Mouse (Mus musculus) adrenal gland, postnatal 25 days (tissue): ENCODE data around the gene Gm20747. TPM values are rescaled to one million over a fixed set of nuclear protein-coding genes. Genes with fewer than 3 reads are reported as not detected.
"Not testable (repeated sequence)": the region's sequence is repeated elsewhere in the genome, so short reads cannot be mapped to it uniquely, and the experiment has no call there.

Source experiments
- DNase-seq: peaks from one replicate; pipeline ENCODE4 v3.0.0; 2021; ENCODE audit warnings: mixed read lengths
- long read RNA-seq: library from polyadenylated mRNA; stranded (forward); transcript quantifications from one replicate; pipeline ENCODE4 v2.0.0, GENCODE M21; 2021
- total RNA-seq: library from RNA; stranded (reverse); gene quantifications from 2 replicates; pipeline ENCODE4 v1.2.3, GENCODE M21; 2021

The Gm20747 gene
- not detected in 2 replicates for total RNA-seq
- long read RNA-seq, result 0 reads

DNA sequence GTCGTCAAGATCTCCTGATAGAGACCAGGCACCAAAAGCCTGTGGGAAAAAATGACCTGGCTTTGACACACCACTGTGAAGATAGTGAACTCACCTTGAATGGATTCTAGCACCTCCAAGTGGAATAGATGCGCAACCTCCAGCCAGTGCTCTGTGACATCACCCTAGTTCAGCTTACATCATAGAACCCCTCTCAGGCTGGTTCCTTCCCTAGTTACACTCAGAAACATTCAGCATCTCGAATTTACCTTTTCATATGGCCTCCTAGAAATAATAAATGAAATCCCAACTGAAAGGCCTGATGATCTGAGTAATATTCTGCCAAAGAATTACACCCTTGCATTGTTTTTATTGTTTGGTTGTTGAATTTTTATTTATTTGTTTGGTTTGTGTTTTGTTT is at the start of gene Gm20747:
Gene Gm20747 (minus strand): TSS at position 101 of the 400 bp plus-strand sequence.
- not testable (repeated sequence) for DNase-seq
